Mouse (Mus musculus): ENCODE measurements around the gene Angptl7. TPM values are rescaled to one million over a fixed set of nuclear protein-coding genes. Genes with fewer than 3 reads are reported as not detected.

Angptl7 gene
- polyA plus RNA-seq, 1 experiment from 2014 or later = 0.41 TPM

DNA sequence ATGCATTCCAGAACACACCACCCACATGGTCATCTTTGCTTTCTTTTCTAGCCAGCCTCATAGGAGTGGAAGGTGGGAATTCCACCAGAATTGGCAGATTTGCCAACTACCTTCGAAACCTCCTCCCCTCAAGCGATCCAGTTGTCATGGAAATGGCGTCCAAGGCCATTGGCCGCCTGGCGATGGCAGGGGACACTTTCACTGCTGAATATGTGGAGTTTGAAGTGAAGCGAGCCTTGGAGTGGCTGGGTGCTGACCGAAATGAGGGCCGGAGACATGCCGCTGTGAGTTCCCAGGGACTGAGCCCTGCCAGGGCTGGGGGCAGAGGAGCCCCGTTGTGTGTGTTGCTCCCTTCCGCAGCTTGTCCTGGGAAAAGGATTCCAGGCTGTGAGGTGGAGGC, 46.6 kb downstream of the Angptl7 start:
- H3K9me3 ChIP-seq (ENCODE audit: control insufficient read depth, low read length) = no peaks in the 10 kb centered on the region
- no peaks in the 10 kb centered on the region for H3K27me3 ChIP-seq (ENCODE audit: control insufficient read depth, insufficient read depth, low read length)
- 96% methylated on average over 11 of the region's 11 CpGs for WGBS
- H3K9ac ChIP-seq (replicated peaks; ENCODE audit: low read length) = no peak overlapping the region
- H3K27ac ChIP-seq (replicated peaks; ENCODE audit: low read depth, low read length) = no peak overlapping the region
- H3K4me1 ChIP-seq (ENCODE audit: control insufficient read depth, insufficient read depth, low read length) = peaks cover 6% of the 10 kb centered on the region
- H3K4me2 ChIP-seq (ENCODE audit: low read length) = no peak overlapping the region
- no peak overlapping the region for H3K4me3 ChIP-seq (replicated peaks; ENCODE audit: low read depth, low read length)
- DNase-seq (no peak), ATAC-seq (ENCODE audit: low FRiP score, low TSS enrichment) (no peak)
- H3K36me3 ChIP-seq (ENCODE audit: control insufficient read depth, insufficient read depth, low read length) = peaks cover 67% of the 10 kb centered on the region

DNA sequence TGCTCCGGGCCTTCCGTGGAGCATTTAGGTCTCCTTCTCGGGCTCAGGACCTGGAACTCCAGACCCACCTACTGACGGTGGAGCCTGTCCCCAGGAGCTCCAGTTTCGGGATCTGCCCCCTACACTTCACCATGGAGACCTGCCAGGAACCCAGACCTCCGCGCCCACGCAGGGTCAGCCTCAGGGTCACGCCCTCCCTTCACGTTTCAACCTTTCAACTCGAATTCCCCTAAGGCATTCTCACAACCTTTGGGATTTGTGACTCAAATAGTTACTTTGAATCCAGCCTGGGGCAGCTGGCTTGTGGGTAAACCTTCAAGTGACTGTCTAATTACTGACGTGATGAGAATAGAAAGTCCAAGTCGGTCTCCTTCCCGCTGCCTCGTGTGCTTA, 51.4 kb downstream of the Angptl7 start:
- WGBS = 1% methylated on average over 15 of the region's 15 CpGs
- Histone ChIP-seq H3K4me2 (ENCODE audit: low read length) (peak overlapping the region; percentile 79), H3K27me3 (ENCODE audit: control insufficient read depth, insufficient read depth, low read length) (no peaks in the 10 kb centered on the region), H3K4me3 (replicated peaks; ENCODE audit: low read depth, low read length) (peak overlapping the region; percentile 95), H3K36me3 (ENCODE audit: control insufficient read depth, insufficient read depth, low read length) (peaks cover 18% of the 10 kb centered on the region), H3K27ac (replicated peaks; ENCODE audit: low read depth, low read length) (peak overlapping the region; percentile 88), H3K9ac (replicated peaks; ENCODE audit: low read length) (peak overlapping the region; percentile 87), H3K9me3 (ENCODE audit: control insufficient read depth, low read length) (no peaks in the 10 kb centered on the region), H3K4me1 (ENCODE audit: control insufficient read depth, insufficient read depth, low read length) (peaks cover 17% of the 10 kb centered on the region)
- ATAC-seq (ENCODE audit: low FRiP score, low TSS enrichment) (no peak), DNase-seq (peak; percentile 56)

DNA sequence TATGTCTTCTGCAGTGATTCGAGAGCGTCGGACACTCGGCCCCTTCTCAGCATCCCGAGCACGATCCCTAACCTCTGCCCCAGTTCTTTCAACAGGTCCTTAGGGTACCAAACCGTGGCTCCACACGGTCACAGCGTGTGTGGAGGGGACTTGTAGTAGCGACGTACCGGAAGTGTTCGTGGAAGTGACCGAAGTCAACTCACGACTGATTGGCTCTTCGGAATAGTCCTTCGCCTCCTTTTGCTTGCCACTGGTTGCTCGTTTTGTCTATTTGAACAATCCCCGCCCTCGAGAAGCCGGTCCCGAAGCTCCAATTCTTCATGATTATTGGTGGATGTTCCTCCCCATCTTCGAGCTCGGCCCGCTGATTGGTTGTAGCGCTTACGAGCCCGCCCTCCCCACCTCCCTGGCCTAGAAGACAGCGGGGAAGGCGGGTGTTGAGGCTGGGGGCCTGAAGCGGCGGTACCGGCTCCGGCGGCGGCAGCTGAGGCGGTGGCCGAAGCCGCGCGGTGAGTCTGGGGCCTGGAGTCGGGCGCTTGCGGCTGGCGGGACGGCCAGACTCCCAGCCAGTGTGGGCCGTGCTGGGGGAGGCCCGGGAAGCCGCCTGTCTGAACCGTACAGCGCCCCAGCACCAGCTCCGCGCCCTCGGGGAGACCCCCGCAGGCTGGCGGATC, 51.9 kb downstream of the Angptl7 start, which contains the start of gene Mtor:
Gene Mtor (plus strand): TSS at position 433 of the 674 bp plus-strand sequence.
- ATAC-seq (ENCODE audit: low FRiP score, low TSS enrichment) = peak; percentile 96
- Histone ChIP-seq H3K27ac (replicated peaks; ENCODE audit: low read depth, low read length) (peak within 1 kb of the TSS; percentile 88), H3K4me2 (ENCODE audit: low read length) (peak within 1 kb of the TSS; percentile 79), H3K4me1 (ENCODE audit: control insufficient read depth, insufficient read depth, low read length) (peaks cover 21% of the 10 kb centered on the region), H3K4me3 (replicated peaks; ENCODE audit: low read depth, low read length) (peak within 1 kb of the TSS; percentile 95), H3K27me3 (ENCODE audit: control insufficient read depth, insufficient read depth, low read length) (no peaks in the 10 kb centered on the region), H3K36me3 (ENCODE audit: control insufficient read depth, insufficient read depth, low read length) (peaks cover 13% of the 10 kb centered on the region), H3K9ac (replicated peaks; ENCODE audit: low read length) (peak within 1 kb of the TSS; percentile 87), H3K9me3 (ENCODE audit: control insufficient read depth, low read length) (no peaks in the 10 kb centered on the region)
- WGBS = 0% methylated on average over 56 of the region's 56 CpGs
- peak; percentile 98 for DNase-seq

Other genes with a start within 250 kb of the Angptl7 start
- gene Disp3, start 212.5 kb downstream of the Angptl7 start, polyA plus RNA-seq (2014; fragmentation: Nextera tagmentation; extraction: Ambion mirVana) = 10.6 and 11.8 TPM in 2 replicates
- 14.7 and 15.9 TPM in 2 replicates for gene Ubiad1, start 55.7 kb downstream of the Angptl7 start, polyA plus RNA-seq (2014; fragmentation: Nextera tagmentation; extraction: Ambion mirVana)
- 30.6 and 34.8 TPM in 2 replicates for gene Mtor, start 51.8 kb downstream of the Angptl7 start, polyA plus RNA-seq (2014; fragmentation: Nextera tagmentation; extraction: Ambion mirVana)
- 76.5 and 93.2 TPM in 2 replicates for gene Exosc10, start 58.0 kb upstream of the Angptl7 start, polyA plus RNA-seq (2014; fragmentation: Nextera tagmentation; extraction: Ambion mirVana)
- gene Srm, start 91.0 kb upstream of the Angptl7 start, polyA plus RNA-seq (2014; fragmentation: Nextera tagmentation; extraction: Ambion mirVana) = 146 and 171 TPM in 2 replicates
- 0.51 and 1.00 TPM in 2 replicates for gene Masp2, start 102.1 kb upstream of the Angptl7 start, polyA plus RNA-seq (2014; fragmentation: Nextera tagmentation; extraction: Ambion mirVana)
- 105 and 106 TPM in 2 replicates for gene Tardbp, start 126.6 kb upstream of the Angptl7 start, polyA plus RNA-seq (2014; fragmentation: Nextera tagmentation; extraction: Ambion mirVana)
- not detected in 2 replicates for gene Gm572, start 142.9 kb upstream of the Angptl7 start, polyA plus RNA-seq (2014; fragmentation: Nextera tagmentation; extraction: Ambion mirVana)